Mouse (Mus musculus): ENCODE measurements around the gene Mfsd6. TPM values are rescaled to one million over a fixed set of nuclear protein-coding genes. Genes with fewer than 3 reads are reported as not detected.
A peak's percentile ranks its signal among the peaks of the same experiment; 100 is the strongest.

Mfsd6 gene
- total and polyA plus RNA-seq, 3 experiments = 2.9 to 6.4 TPM; not detected in 1

DNA sequence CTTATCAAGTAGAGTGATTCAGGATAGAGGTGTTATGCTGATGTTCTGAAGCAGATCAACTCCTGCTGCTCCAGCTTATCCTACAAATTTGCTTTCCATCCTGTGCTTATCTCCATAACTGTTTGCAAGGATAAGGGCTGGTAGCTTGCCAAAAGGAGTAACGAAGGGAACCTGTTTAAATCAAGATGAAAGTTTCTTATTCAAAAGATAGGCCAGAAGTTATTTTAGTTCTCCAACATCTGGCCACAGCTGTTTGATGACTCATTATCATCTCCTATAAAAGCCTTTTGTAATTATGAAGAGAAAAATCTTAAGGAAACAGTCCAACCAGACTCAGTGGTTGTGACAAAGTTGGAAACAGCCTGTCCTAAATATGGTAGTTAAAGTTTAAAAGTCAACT, 109.0 kb downstream of the Mfsd6 start:
- Histone ChIP-seq H3K79me2 (ENCODE audit: control insufficient read depth, insufficient read depth, low read length, poor library complexity) (no peaks in the 10 kb centered on the region), H3K4me3 (ENCODE audit: control insufficient read depth in 1 of 2, insufficient read depth in 1 of 2, low read depth in 2 of 2, low read length in 2 of 2) (no peak overlapping the region), H3K27me3 (ENCODE audit: control insufficient read depth in 1 of 2, insufficient read depth in 2 of 2, low read length in 2 of 2) (no peaks in the 10 kb centered on the region), H3K36me3 (ENCODE audit: control insufficient read depth in 1 of 2, insufficient read depth in 2 of 2, low read length in 2 of 2) (peaks cover 0 to 10% of the 10 kb centered on the region in 2 experiments; a peak in 2 of 4 replicates), H3K27ac (ENCODE audit: control insufficient read depth, low read depth, low read length) (no peak overlapping the region; the same call in 1 of the 2 replicates), H3K4me1 (ENCODE audit: control insufficient read depth in 1 of 2, insufficient read depth in 2 of 2, low read length in 2 of 2) (peaks cover 5 to 8% of the 10 kb centered on the region in 2 experiments), H3K9me3 (replicated peaks; ENCODE audit: insufficient read depth, low read length) (no peaks in the 10 kb centered on the region), H3K9ac (ENCODE audit: control insufficient read depth, low read depth, low read length, poor library complexity, severe bottlenecking) (no peak overlapping the region)
- TF ChIP-seq SIN3A (IDR thresholded peaks at IDR 0.05; ENCODE audit: low read length) (0 out of 2 replicates have a peak, but pooled peaks have one; percentile 36), RCOR1 (IDR thresholded peaks at IDR 0.05; ENCODE audit: low read depth, low read length) (peak; percentile 58), TCF12 (IDR thresholded peaks at IDR 0.05; ENCODE audit: low read depth, low read length) (peak; percentile 84), JUND (IDR thresholded peaks at IDR 0.05; ENCODE audit: low read depth, low read length) (0 out of 2 replicates have a peak, but pooled peaks have one; percentile 50), EP300 (IDR thresholded peaks at IDR 0.05; ENCODE audit: low read depth in 1 of 2, low read length in 2 of 2) (peak; percentile 82), MEF2A (IDR thresholded peaks at IDR 0.05; ENCODE audit: extremely low read depth, insufficient replicate concordance, low read depth, low read length, poor library complexity, severe bottlenecking) (peak; percentile 70; the same call in 1 of the 2 replicates), TAL1 (IDR thresholded peaks at IDR 0.05; ENCODE audit: low read length) (no peak), GATA1 (IDR thresholded peaks at IDR 0.05; ENCODE audit: low read depth, low read length) (peak; percentile 89), ZMIZ1 (IDR thresholded peaks at IDR 0.05; ENCODE audit: low read depth, low read length) (no peak), BHLHE40 (IDR thresholded peaks at IDR 0.05; ENCODE audit: borderline replicate concordance, low read depth, low read length) (0 out of 2 replicates have a peak, but pooled peaks have one; percentile 27), ETS1 (IDR thresholded peaks at IDR 0.05; ENCODE audit: low read depth, low read length) (peak; percentile 94)
- peak; percentile 43 for DNase-seq (ENCODE audit: low read depth, low spot score)

DNA sequence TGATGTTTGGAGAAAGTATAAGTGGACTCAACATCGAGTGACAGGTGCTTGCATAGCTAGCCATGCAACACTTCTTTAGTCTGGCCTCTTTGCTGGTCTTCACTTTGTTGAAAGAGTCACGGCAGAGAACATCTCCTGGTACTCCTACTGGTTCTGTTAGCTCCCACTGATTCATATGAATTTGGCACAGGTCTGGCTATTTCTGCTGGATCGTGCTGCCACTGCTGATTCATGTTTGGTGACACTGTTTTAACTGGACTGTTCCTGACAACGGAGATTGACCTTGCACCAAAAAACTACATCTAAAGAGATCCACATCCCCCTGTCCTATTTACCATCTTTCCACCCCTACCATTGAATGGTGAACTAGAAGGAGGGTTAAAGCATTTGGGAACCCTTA, 118.8 kb downstream of the Mfsd6 start:
- Histone ChIP-seq H3K79me2 (ENCODE audit: control insufficient read depth, insufficient read depth, low read length, poor library complexity) (no peaks in the 10 kb centered on the region), H3K4me3 (ENCODE audit: control insufficient read depth in 1 of 2, insufficient read depth in 1 of 2, low read depth in 2 of 2, low read length in 2 of 2) (no peak overlapping the region), H3K9ac (ENCODE audit: control insufficient read depth, low read depth, low read length, poor library complexity, severe bottlenecking) (no peak overlapping the region), H3K36me3 (ENCODE audit: control insufficient read depth in 1 of 2, insufficient read depth in 2 of 2, low read length in 2 of 2) (no peaks in the 10 kb centered on the region), H3K9me3 (replicated peaks; ENCODE audit: insufficient read depth, low read length) (no peaks in the 10 kb centered on the region), H3K27ac (ENCODE audit: control insufficient read depth, low read depth, low read length) (no peak overlapping the region), H3K4me1 (ENCODE audit: control insufficient read depth in 1 of 2, insufficient read depth in 2 of 2, low read length in 2 of 2) (no peaks in the 10 kb centered on the region), H3K27me3 (ENCODE audit: control insufficient read depth in 1 of 2, insufficient read depth in 2 of 2, low read length in 2 of 2) (no peaks in the 10 kb centered on the region)
- TF ChIP-seq E2F4 (IDR thresholded peaks at IDR 0.05; ENCODE audit: borderline replicate concordance, low read depth, low read length) (no peak), ZKSCAN1 (IDR thresholded peaks at IDR 0.05; ENCODE audit: low read depth, low read length) (no peak), TBP (IDR thresholded peaks at IDR 0.05; ENCODE audit: low read depth, low read length) (no peak), KAT2A (conservative IDR thresholded peaks at IDR 0.05; ENCODE audit: low read depth, low read length) (no peak), MEF2A (IDR thresholded peaks at IDR 0.05; ENCODE audit: extremely low read depth, insufficient replicate concordance, low read depth, low read length, poor library complexity, severe bottlenecking) (no peak), SIN3A (IDR thresholded peaks at IDR 0.05; ENCODE audit: low read length) (no peak), GATA1 (IDR thresholded peaks at IDR 0.05; ENCODE audit: low read depth, low read length) (no peak), RCOR1 (IDR thresholded peaks at IDR 0.05; ENCODE audit: low read depth, low read length) (no peak), RAD21 (IDR thresholded peaks at IDR 0.05; ENCODE audit: low read depth, low read length) (no peak), TAL1 (IDR thresholded peaks at IDR 0.05; ENCODE audit: low read length) (no peak), MAFK (IDR thresholded peaks at IDR 0.05; ENCODE audit: borderline replicate concordance, low read depth, low read length) (no peak), MYC (IDR thresholded peaks at IDR 0.05; ENCODE audit: low read depth, low read length) (no peak), SMC3 (IDR thresholded peaks at IDR 0.05; ENCODE audit: low read depth, low read length) (no peak)
- DNase-seq (ENCODE audit: low read depth, low spot score) = no peak
